Mouse (Mus musculus) heart, embryonic 16.5 days (tissue): ENCODE measurements at regions not wholly inside any gene's neighbourhood (a gene's known extent, or its start where the extent isn't known, plus 50 kb on each side); places are given as distances from the start of the nearest gene placed in this dataset.

Source experiments
- ATAC-seq: fragments of 200-750 bp; cut with Nextera tagmentation; replicated peaks from 2 replicates; pipeline ENCODE4 v1.8.0; 2017; ENCODE audit warnings: moderate number of reproducible peaks; ENCODE audit not compliant: insufficient read depth, low FRiP score; ENCODE audit errors: extremely low read depth
- H3K27ac ChIP-seq: fragments of 300-500 bp; sonication (generic); 2 replicates; pipeline ENCODE4 v1.5.1; 2014; ENCODE audit warnings: mild to moderate bottlenecking, low read length, control low read depth, moderate library complexity
- H3K27me3 ChIP-seq: fragments of 300-500 bp; sonication (generic); 2 replicates; pipeline ENCODE4 v1.6.1; 2014; ENCODE audit warnings: low read length, mixed read lengths; ENCODE audit not compliant: control insufficient read depth, insufficient read depth
- H3K36me3 ChIP-seq: fragments of 300-500 bp; sonication (generic); 2 replicates; pipeline ENCODE4 v1.6.1; 2014; ENCODE audit not compliant: control insufficient read depth, insufficient read depth
- H3K4me1 ChIP-seq: fragments of 300-500 bp; sonication (generic); 2 replicates; pipeline ENCODE4 v1.6.1; 2014; ENCODE audit warnings: low read length, mixed read lengths; ENCODE audit not compliant: control insufficient read depth, insufficient read depth
- H3K4me2 ChIP-seq: fragments of 300-500 bp; sonication (generic); 2 replicates; pipeline ENCODE4 v1.6.1; 2014; ENCODE audit warnings: low read depth, mild to moderate bottlenecking, control low read depth, low read length
- H3K4me3 ChIP-seq: fragments of 300-500 bp; sonication (generic); 2 replicates; pipeline ENCODE4 v1.5.1; 2014; ENCODE audit warnings: mild to moderate bottlenecking, control low read depth, low read length
- H3K9ac ChIP-seq: fragments of 300-500 bp; sonication (generic); 2 replicates; pipeline ENCODE4 v1.6.1; 2014; ENCODE audit warnings: low read length, control low read depth
- H3K9me3 ChIP-seq: fragments of 300-500 bp; sonication (generic); replicated peaks from 2 replicates; pipeline ENCODE4 v1.6.1; 2016; ENCODE audit warnings: low read length; ENCODE audit not compliant: control insufficient read depth
- WGBS: fragments of 180-500 bp; shearing (Covaris S2); extraction: QIAGEN DNeasy Blood & Tissue Kit; methylation state at CpG from one replicate; pipeline ENCODE4 v1.1.7; 2014; 5-methylcytosine and 5-hydroxymethylcytosine counted together

- H3K27me3 ChIP-seq = no peaks in the 10 kb centered on the region
- no peak overlapping the region for H3K4me2 ChIP-seq
- WGBS = 90% methylated on average over 4 of the region's 4 CpGs
- peaks cover 14% of the 10 kb centered on the region for H3K4me1 ChIP-seq
- ATAC-seq = no peak
- no peak overlapping the region for H3K4me3 ChIP-seq
- no peaks in the 10 kb centered on the region for H3K36me3 ChIP-seq
- H3K9ac ChIP-seq = no peak overlapping the region
- no peaks in the 10 kb centered on the region for H3K9me3 ChIP-seq
- H3K27ac ChIP-seq = no peak overlapping the region
Measured at GRCm38 (mm10) chr13:111940275-111940674, 131.5 kb upstream of the Map3k1 start.

GRCm38 (mm10) chr13:111940796-111941513, 132.2 kb upstream of the Map3k1 start:
- ATAC-seq = no peak
- Histone ChIP-seq H3K27me3 (no peaks in the 10 kb centered on the region), H3K36me3 (no peaks in the 10 kb centered on the region), H3K9ac (no peak overlapping the region), H3K27ac (no peak overlapping the region), H3K4me2 (no peak overlapping the region), H3K4me3 (no peak overlapping the region), H3K4me1 (peaks cover 12% of the 10 kb centered on the region), H3K9me3 (no peaks in the 10 kb centered on the region)
- WGBS = 43% methylated on average over 6 of the region's 6 CpGs

GRCm38 (mm10) chr13:111941946-111942345, 133.2 kb upstream of the Map3k1 start:
- 89% methylated on average over 4 of the region's 4 CpGs for WGBS
- H3K27ac ChIP-seq = no peak overlapping the region
- no peak for ATAC-seq
- no peaks in the 10 kb centered on the region for H3K36me3 ChIP-seq
- no peaks in the 10 kb centered on the region for H3K27me3 ChIP-seq
- H3K4me1 ChIP-seq = peaks cover 3% of the 10 kb centered on the region
- H3K9me3 ChIP-seq = no peaks in the 10 kb centered on the region
- no peak overlapping the region for H3K4me3 ChIP-seq
- no peak overlapping the region for H3K4me2 ChIP-seq
- H3K9ac ChIP-seq = no peak overlapping the region

- no peaks in the 10 kb centered on the region for H3K36me3 ChIP-seq
- no peak for ATAC-seq
- H3K4me1 ChIP-seq = peaks cover 3% of the 10 kb centered on the region
- no peak overlapping the region for H3K27ac ChIP-seq
- H3K9me3 ChIP-seq = no peaks in the 10 kb centered on the region
- H3K4me3 ChIP-seq = no peak overlapping the region
- H3K27me3 ChIP-seq = no peaks in the 10 kb centered on the region
- 60% methylated on average over 15 of the region's 15 CpGs for WGBS
- no peak overlapping the region for H3K9ac ChIP-seq
- no peak overlapping the region for H3K4me2 ChIP-seq
Measured at GRCm38 (mm10) chr13:111943392-111944088, 134.7 kb upstream of the Map3k1 start.

GRCm38 (mm10) chr13:111944089-111944406, 135.3 kb upstream of the Map3k1 start:
- Histone ChIP-seq H3K4me3 (no peak overlapping the region), H3K9me3 (no peaks in the 10 kb centered on the region), H3K4me2 (no peak overlapping the region), H3K27me3 (no peaks in the 10 kb centered on the region), H3K4me1 (peaks cover under 1% of the 10 kb centered on the region), H3K27ac (no peak overlapping the region), H3K9ac (no peak overlapping the region), H3K36me3 (no peaks in the 10 kb centered on the region)
- no peak for ATAC-seq
- WGBS = 21% methylated on average over 5 of the region's 5 CpGs

GRCm38 (mm10) chr13:111946271-111946670, 137.5 kb upstream of the Map3k1 start:
- WGBS = 79% methylated on average over 4 of the region's 4 CpGs
- Histone ChIP-seq H3K9ac (no peak overlapping the region), H3K9me3 (no peaks in the 10 kb centered on the region), H3K4me1 (no peaks in the 10 kb centered on the region), H3K27ac (no peak overlapping the region), H3K4me2 (no peak overlapping the region), H3K4me3 (no peak overlapping the region), H3K36me3 (no peaks in the 10 kb centered on the region), H3K27me3 (no peaks in the 10 kb centered on the region)
- no peak for ATAC-seq

GRCm38 (mm10) chr13:111946811-111947210, 138.0 kb upstream of the Map3k1 start:
- Histone ChIP-seq H3K4me3 (no peak overlapping the region), H3K4me1 (no peaks in the 10 kb centered on the region), H3K36me3 (no peaks in the 10 kb centered on the region), H3K9me3 (no peaks in the 10 kb centered on the region), H3K27ac (no peak overlapping the region), H3K27me3 (no peaks in the 10 kb centered on the region), H3K9ac (no peak overlapping the region), H3K4me2 (no peak overlapping the region)
- ATAC-seq = no peak
- WGBS = 65% methylated on average over 8 of the region's 8 CpGs

- no peaks in the 10 kb centered on the region for H3K9me3 ChIP-seq
- H3K4me1 ChIP-seq = no peaks in the 10 kb centered on the region
- ATAC-seq = no peak
- no peak overlapping the region for H3K4me2 ChIP-seq
- 66% methylated on average over 3 of the region's 3 CpGs for WGBS
- no peaks in the 10 kb centered on the region for H3K27me3 ChIP-seq
- no peak overlapping the region for H3K9ac ChIP-seq
- no peaks in the 10 kb centered on the region for H3K36me3 ChIP-seq
- no peak overlapping the region for H3K4me3 ChIP-seq
- no peak overlapping the region for H3K27ac ChIP-seq
Measured at GRCm38 (mm10) chr13:111948395-111948794, 139.6 kb upstream of the Map3k1 start.

- Histone ChIP-seq H3K36me3 (no peaks in the 10 kb centered on the region), H3K9ac (no peak overlapping the region), H3K27me3 (no peaks in the 10 kb centered on the region), H3K4me2 (no peak overlapping the region), H3K27ac (no peak overlapping the region), H3K4me3 (no peak overlapping the region), H3K4me1 (peaks cover 5% of the 10 kb centered on the region; the same call in 1 of the 2 replicates), H3K9me3 (no peaks in the 10 kb centered on the region)
- WGBS = 96% methylated on average over 1 of the region's 1 CpGs
- ATAC-seq = no peak
Measured at GRCm38 (mm10) chr13:111950042-111950441, 141.2 kb upstream of the Map3k1 start.
